Mouse (Mus musculus): ENCODE results near the gene Bcl2l2.

DNA sequence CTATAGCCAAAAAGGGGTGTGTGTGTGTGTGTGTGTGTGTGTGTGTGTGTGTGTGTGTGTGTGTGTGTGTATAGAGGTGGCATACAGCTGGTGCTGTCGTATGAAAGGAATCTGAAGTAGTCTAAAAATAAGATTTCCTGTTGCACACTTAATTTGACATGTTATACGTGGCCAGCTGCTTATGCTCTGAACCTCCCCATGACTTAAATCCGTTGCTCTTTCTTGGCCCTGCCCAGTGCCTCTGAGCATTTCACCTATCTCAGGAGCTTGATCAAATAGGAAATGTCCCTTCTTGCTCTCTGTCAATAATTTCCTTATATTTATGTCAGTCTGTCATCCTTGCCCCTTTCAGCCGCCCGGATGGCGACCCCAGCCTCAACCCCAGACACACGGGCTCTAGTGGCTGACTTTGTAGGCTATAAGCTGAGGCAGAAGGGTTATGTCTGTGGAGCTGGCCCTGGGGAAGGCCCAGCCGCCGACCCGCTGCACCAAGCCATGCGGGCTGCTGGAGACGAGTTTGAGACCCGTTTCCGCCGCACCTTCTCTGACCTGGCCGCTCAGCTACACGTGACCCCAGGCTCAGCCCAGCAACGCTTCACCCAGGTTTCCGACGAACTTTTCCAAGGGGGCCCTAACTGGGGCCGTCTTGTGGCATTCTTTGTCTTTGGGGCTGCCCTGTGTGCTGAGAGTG, 990 bp downstream of the Bcl2l2 start:
- TF ChIP-seq POLR2A (IDR thresholded peaks at IDR 0.05; ENCODE audit: borderline replicate concordance, control insufficient read depth, low read depth, low read length) (no peak), CTCF (IDR thresholded peaks at IDR 0.05; ENCODE audit: control insufficient read depth, insufficient read depth, low read length) (no peak)
